Mouse (Mus musculus) megakaryocyte progenitor cell, adult 5-6 weeks (primary cell): Measurements from ENCODE around the gene Cyp39a1. TPM values are rescaled to one million over a fixed set of nuclear protein-coding genes. Genes with fewer than 3 reads are reported as not detected.

ENCODE experiments used
- ATAC-seq: replicated peaks from 2 replicates; pipeline ENCODE4 v1.8.0; 2016; ENCODE audit warnings: mild to moderate bottlenecking, moderate TSS enrichment, inconsistent platforms; ENCODE audit not compliant: poor library complexity
- total RNA-seq, 2 experiments: library from RNA; stranded (forward) in 1 of 2; stranded (reverse) in 1 of 2; fragments of 157-497, 149-512 nt in 1 of 2; fragments of 200-1000 nt in 1 of 2; gene quantifications; 2 replicates each; pipeline versions ENCODE4 v1.2.3 to v1.2.4; 2015 to 2017

Cyp39a1 gene
- total RNA-seq, 2 experiments from 2014 or later: 2.6 to 3.7 TPM

DNA sequence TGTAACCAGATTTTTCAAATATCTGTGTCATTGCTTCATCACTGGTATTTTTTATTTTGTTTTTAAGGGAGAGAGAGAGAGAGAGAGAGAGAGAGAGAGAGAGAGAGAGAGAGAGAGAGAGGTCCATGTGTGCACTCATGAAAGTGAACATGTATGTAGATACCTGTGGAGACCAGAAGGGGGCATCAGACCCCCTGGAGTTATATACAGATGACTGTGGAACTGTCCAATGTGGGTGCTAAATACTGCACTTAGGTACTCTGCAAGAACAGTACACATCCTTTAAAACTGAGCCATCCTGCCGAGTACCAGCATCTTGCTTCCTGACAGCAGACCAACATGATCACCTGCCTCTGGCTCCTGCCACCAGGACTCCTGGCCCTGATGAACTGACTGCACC is 9.0 kb downstream of the Cyp39a1 start:
- ATAC-seq: peak; percentile 57; the same call in 1 of the 2 replicates

DNA sequence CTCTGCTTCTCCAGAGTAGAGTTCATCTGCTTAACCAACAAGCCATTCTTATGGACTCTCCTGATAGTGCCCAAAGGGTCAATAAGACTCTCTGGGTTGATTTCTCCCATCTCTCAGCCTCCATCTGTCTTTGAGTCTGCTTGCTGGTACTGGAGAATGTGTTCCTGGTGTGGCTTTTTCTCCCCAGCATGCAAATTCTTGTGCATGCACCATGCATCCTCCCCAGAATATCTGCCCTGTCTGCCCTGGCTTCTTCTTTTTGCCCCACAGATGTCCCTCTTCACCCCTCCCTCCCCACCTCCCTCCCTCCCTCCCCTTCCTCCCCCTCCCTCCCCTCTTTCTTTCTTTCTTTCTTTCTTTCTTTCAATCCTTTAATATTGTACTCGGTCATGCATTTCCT is 10.1 kb downstream of the Cyp39a1 start:
- ATAC-seq: no peak

DNA sequence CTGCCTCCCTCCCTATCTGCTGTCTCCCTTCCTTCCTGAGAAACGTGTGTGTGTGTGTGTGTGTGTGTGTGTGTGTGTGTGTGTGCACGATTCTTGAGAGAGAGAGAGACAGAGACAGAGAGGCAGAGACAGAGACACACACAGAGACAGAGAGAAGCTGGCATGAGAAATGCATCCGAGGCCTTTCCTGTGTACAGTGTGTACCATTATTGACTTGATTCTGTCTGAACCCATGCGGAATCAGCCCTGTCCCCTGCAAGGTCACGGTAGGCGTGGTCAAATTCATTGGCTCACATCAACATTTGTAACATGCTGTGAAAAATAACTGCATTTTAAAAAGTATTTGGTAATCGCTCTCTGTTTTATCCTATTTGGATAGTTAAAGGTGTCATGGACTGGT is 16.9 kb downstream of the Cyp39a1 start:
- ATAC-seq: no peak

DNA sequence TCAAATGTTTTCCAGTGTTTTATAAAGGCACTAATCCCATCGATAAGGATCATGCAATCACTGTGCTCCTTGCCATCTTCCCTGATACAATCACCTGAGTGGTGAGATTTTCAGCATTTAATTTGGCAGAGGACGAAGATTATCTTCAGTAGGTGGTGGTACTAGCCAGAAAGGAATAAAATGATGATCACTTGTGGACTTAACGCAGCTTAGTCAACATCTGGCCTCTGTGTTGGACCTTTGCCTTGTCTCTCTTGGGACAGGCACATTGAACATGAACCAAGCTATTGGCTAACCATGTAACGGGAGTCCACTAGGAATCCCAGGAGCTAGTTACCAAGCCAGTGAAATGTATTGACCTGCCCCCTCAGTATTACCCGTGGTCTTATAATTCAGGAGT is 17.4 kb downstream of the Cyp39a1 start:
- ATAC-seq: no peak

DNA sequence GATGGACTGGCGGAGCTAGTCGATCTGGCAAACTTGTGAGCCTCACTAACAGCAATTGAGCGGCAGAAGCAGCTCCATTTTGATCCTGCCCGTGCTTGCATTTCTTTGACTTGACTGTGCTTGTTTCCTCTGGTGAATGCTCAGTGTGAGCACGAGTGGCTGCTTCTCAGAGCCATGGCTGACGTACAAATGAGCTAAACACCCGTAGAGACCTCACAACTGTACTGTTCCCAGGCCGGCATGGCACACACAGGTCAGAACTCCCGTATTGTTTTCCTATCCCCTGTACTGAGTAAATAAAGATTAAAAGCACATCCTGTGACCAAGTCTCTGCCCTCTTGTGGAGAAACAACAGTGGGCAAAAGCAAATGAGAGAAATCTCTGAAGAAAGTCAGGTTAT is 22.4 kb downstream of the Cyp39a1 start:
- ATAC-seq: no peak

DNA sequence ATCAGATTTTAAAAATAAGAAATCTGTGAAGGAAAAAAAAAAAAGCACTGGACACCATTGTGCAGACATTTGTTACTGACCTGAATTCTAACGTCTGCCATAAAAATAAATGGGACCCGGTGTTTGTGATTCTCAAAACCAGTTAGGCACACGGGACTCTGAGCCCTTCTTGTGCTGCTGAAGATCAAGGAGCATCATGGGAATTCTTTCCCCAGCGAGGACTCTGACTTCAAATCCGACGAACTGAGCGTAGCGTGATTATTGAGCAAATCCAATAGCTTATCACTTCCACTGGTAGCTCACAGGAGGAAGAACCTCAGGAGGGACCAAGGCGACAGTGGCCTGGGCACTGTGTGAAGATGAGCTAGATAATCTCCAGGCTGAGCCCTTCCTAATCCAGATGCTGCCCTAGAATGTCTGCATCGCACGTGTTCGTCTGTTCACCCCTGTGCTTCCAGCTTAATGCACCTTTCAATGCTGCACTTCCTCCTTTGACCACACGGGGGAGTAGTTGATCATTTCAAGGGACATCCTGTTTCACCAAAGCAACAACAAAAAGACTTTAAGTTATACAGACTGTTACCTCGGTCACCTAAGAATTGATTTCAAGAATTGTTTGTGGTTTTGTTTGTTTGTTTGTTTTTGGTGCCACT is 31.9 kb downstream of the Cyp39a1 start:
- ATAC-seq: peak; percentile 90

DNA sequence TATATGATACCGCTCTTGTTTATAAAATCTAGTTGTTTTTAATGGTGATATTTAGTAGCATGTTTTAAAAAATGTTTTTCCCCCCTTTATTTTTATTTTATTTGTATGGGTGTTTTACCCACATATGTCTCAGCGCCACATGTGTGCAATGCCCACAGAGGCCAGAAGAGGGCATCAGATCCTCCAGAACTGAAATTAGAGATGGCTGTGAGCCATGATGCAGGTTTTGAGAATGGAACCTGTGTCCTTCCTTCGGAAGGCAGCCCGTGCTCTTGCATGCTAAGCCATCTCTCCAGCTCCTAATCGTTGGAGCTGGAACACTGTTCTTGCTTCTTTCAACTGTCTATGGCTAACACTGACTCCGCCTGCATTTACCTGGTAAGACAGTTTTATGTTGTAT is 33.8 kb downstream of the Cyp39a1 start:
- ATAC-seq: peak; percentile 75

DNA sequence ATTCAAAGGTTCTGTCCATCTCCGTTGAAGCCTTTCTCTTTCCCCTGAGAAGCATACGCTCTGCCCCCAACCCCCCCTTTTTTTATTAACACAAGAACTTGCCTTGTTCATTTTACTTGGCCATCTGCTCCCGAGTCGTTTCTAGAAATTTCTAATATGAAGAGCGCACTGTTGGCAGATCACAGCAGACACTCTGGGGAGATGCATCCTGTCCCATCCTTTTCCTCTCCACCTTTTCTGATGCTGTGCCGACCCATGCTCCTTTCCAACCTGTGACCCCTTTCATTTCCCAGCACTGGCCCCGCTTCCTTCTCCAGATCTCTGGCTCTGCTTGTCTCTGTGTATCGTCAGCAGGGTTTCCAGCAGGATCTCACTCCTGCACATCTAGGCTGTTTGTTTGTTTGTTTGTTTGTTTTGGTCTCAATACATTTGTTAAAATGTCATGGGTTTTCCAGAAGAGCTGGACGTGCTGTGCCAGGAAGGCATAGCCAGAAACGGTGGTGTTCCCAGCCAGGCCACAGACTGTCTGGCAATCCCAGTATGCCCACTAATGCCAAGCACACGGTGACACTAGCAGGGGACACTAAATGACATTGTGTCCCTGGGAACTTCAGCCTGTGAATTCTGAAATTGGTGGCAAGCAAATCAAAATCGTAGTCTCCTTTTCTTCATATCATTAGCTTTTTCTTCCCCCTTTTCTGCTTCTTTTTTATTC is 37.1 kb downstream of the Cyp39a1 start:
- no peak for ATAC-seq

DNA sequence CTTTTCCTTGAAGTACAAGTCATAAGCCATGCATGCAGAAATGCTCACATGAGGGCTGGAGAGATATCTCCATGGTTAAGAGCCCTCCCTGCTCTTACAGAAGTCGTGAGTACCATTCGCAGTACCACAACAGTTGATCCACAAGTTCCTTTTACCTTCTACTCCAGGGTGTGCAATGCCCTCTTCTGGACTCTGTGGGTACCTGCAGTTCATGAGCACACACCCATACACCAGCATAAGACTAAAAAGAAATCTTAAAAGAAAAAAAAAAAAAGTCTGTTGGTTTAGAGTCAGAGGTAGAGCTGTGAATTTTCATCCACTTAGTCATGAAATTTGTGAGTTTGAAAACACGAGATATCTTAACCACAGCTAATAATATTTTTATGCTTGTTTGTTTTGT is 39.5 kb downstream of the Cyp39a1 start:
- ATAC-seq: no peak

DNA sequence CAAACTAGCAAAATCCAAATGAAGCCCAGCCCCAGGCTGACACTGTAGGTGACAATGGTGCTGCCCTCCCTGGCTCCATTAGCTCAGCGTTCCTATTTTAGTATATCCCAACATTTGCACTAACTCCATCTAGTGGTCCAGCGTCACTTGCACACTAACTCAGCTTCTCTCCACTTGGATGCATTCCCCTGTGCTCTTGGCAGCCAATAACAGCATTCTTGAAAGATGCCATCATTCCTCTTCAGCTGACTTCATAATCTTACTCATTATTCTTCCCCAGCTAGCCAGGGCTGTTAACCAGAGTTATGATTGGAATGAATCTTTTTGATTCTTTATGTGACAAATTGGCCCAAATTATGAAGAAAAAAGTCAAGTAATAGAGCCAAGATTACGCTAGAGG is 40.0 kb downstream of the Cyp39a1 start:
- ATAC-seq: no peak

DNA sequence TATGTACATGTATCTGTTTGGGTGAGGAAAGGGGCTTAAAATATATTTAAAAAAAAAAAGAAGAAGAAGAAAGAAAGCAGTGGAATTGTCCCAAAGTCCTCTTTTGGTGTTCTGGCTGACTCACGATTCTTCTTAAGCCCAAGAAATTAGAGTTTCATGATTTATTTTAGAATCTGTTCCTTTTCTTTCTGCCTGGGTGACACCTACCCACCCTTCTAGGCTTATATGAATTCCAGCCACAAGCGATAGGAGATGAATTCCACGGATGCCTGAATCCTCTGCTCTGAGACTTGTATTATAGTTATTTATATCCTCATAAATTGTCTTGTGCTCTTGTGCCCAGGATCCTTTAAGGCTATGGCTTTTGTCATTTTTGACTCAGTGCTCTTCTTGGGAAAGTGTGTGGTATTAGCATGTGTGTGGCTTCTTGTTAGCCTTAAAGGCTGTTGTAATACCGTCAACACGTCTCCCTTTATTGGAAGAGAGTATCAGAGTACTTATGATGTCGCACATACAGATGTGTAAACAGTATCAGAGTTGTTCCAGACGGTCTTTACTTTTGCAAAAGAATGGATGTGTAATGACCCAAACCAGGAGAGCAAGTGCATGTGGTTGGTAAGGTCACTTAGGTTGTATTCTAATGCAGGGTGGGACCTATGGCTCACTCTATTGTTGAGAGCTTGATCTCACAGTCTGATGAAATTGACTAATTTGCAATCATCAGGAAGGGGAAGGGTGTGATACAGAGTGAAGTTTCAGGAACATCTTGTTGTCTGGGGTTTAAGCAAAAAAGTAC is 44.5 kb downstream of the Cyp39a1 start:
- ATAC-seq: no peak

DNA sequence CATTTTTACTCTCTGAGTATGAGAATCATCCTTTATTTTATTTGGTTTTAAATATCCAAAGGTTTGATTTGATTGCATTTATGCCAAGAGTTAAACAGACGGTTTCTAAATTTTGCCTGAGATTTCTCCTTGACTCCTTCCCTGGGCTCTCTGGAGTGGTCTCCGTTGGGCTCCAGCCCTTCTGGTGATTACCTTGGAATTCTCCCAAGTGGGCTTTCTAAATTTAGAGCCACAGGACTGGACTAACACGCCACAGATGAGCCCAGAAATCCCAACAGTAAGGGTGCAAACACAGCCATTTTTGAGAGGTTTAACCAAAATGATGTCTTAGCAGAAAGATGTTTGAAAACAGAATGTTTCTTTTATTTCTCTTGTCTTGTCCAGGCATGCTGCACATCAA is 47.0 kb downstream of the Cyp39a1 start:
- no peak for ATAC-seq

DNA sequence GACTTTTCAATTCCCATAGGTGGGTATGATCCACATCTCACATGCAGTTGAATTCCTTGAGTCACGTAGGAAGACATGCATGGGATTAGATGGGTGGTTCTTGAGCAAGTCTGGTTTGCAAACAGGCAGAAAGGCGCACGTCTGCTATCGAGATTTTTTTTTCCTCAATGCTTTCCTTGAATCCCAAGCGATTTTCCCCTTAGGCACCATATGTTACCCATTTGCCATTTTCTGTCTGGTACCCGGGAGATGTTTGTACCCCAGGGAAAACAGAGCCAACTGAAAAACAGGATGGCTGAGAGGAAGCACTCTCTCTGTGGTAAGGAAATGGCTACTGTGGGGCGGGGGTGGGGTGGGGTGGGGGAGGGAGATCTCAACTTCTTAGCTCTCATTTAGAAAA is 49.4 kb downstream of the Cyp39a1 start:
- ATAC-seq: 0 out of 2 replicates have a peak, but pooled peaks have one; percentile 14

DNA sequence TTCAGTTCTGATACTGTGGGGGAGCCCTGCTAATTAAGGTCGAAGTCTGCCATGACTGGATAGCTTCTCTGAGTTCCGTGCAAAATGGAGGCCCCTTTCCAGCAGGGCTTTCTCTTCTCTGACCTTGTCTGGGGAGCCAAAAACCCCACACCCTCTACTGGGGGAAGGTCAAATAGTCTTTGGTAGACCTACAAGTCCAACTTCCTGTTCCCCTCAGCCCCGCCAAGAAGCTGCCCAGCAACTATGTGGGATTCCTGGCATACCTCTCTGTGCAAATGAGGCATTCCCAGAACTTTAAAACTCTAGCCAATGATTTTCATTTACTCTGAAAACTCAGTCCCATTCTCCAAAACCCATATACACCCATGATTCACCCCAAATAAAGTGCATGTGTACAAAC is 52.2 kb downstream of the Cyp39a1 start:
- ATAC-seq: no peak

DNA sequence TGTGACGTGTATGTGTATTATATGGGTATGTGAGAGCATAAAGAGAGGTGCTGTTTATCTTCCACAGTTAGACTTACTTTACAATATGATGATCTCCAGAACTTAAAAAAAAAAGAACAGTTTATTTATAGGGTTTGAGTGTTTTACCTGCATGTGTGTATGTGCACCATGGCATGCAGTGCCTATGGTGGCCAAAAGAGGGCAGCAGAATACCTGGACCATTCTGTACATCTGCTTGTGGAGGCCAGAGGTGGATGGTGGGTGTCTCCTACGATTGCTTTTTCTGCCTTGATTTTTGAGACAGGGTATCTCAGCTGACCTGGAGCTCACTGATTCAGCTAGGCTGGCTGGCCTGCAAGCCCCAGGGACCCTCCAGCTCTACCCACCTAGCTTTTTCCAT is 57.3 kb downstream of the Cyp39a1 start:
- ATAC-seq: no peak

DNA sequence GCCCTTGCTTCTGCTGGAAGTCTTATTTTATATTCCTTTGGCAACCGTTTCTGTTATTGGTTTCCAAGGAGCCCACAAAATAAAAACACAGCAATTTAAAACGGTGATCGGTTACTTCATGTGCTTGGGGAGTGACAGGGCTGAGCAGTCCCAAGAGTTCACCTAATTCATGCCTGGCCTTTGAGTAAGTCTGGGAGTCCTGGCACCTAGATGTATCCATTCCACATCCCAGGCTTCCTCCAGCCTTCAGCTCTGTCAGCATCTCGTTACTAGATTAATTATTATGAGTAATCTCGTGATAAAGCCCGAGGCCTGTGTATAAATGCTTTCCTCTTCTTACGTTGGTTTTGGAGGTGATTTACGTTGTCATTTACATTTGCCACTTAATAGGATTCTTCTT is 64.1 kb downstream of the Cyp39a1 start:
- ATAC-seq: no peak

DNA sequence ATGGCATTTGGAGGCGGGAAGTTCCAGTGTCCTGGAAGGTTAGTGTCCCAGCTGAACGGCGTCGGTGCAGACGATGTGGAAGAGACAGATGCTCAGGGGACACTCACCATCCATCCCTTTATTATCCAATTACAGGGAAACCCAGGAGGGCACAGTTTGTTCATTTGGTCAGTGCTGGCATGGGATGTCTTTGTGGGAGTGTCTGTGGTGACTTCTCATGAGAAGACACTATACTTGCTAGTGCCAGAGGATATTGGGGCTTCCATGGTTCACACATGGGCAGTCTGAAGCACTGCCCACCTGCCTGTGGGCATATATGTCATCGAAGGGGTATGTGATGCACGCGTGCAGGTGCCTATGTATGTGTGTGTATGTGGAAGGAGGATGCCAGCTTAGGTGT is 64.8 kb downstream of the Cyp39a1 start:
- ATAC-seq: no peak

DNA sequence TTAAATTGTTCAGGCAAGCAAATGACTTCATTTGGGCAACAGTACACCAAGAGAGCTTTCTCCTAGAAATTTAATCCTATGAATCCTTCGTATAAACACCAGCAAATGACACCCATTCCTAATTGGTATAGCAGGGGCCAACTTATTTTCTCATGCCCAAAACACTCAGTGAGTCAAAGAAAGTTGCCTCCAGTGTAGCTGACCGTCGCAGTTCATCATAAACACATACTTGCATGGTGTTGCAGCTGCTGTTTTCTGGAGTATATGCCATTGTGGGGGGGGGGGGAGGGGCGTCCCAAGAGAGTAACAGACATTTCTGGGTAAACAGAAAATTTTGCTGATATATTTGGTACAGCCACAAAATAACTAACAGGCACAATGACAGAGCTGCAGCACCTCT is 67.0 kb downstream of the Cyp39a1 start:
- no peak for ATAC-seq

DNA sequence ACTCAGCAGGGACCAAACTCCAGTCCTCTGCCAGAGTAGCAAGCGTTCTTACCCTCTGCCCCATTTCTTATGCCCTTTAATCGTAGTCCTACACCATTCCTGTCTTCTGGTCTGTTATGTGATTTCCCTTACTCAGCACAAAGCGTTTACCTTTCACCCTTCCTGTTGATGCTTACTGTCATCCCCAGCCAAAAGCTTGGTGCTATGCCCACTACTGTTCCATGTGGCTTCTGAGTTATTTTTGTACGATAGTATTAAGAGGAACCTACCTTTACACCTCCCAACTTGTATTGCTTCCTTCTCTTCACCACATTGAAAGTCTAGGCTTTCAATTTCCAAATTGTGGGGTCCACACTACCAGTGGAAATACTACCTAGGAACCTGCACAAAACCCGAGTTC is 76.7 kb downstream of the Cyp39a1 start:
- ATAC-seq: no peak

DNA sequence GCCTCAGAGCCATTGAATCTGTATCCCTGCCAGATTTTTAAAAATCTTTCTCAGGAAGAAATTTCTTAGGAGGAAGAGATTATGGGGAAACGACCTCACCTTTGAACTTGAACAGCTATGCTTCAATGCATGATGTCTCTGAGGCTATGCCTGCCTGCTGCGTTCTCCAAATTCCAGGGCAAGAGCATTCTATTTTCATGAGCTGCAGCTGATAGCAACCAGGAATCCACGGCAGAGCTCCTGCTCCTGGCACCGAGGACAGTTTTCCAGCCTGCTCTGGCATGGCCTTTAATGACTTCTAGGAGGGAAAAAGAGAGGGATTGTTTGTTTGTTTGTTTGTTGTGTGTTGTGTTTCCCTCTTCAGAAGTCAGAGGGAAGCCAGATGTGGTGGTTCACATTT is 77.2 kb downstream of the Cyp39a1 start:
- no peak for ATAC-seq

DNA sequence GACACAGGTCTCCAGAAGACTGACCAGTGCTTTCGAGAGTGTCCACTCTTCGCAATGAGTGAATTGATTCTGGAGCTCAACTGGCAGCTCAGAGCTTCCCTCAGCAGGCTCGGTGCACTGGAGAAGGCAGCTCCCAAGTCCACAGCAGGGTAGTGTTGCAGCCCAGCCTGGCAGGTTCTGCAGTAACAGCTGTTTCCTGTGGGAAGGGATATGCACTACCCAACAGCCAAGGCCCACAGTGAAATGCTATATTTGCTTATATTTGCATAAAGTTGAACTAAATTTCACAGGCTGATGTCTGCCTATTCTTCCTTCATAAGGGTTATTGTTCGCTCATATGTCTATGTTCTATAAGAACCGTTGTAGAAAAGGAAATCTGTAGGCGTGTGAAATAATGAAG is 83.9 kb downstream of the Cyp39a1 start:
- ATAC-seq: no peak

DNA sequence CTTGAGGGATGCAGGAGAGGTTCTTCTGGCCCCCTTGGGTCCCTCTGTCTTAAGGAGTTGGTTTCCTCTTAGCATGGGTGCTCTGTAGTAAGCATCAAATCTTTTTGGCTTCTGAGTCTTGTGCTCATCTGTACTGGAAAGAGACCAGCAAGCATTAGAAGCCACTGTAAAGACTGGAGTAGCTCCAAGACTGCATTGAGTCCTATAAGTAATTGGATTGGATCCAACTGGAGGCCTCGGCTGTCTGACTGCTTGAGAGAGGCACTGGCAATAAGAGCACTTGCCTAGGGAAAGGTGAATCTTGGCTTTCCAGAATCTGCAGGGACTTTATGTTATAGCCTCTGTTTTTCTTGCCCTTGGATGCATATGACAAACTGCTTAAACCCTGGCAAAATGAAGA is 85.6 kb downstream of the Cyp39a1 start:
- ATAC-seq: no peak
